Mouse (Mus musculus): ENCODE data around the gene Ptms.

The Ptms gene

DNA sequence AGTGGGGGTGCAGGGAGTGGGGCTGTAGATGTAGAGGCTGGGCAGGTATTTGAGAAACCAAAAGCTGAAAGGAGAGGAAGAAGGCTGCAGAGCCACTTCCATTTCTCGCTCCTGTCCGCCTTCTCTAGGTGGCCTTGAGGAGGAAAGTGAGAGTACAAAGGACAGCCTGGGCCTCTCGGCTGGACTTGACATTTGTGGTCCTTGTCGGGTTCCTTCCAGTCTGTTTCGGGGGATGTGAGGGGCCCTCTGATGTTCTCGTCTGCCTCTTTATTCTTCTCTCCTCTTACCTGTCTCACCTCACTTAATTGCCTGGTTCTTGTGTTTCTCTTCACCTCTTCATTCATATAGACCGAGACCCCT, 1.6 kb downstream of the Ptms start:
- POLR2A ChIA-PET = interaction anchor here in 3 of 4 experiments (0.6 to 21.9 kb wide), 36 partner anchors 7 to 341 kb away, joined by 3 to 455 read pairs (median 5); partner anchors contain the start of genes Cdca3 (in 3 of the 3), Mlf2 (in 3 of the 3), Usp5 (in 3 of the 3) and Cops7a (in 1 of the 3)
- CTCF ChIA-PET = interaction anchor here in 3 of 4 experiments (0.6 to 6.2 kb wide), 11 partner anchors 9 to 135 kb away, joined by 3 to 53 read pairs (median 7); partner anchors contain the start of gene Mlf2 (in 3 of the 3)

GRCm38 (mm10) chr6:124917518-124918330, 2.2 kb downstream of the Ptms start:
- ChIA-PET POLR2A (interaction anchor here (0.6 to 21.9 kb wide), 45 partner anchors 7 to 342 kb away, joined by 3 to 455 read pairs (median 5); partner anchors contain the start of genes Cdca3 (in 3 of the 4), Mlf2 (in 3 of the 4), Usp5 (in 3 of the 4) and Grcc10 (in 2 of the 4)), CTCF (interaction anchor here (0.6 to 6.2 kb wide), 12 partner anchors 8 to 1860 kb away, joined by 3 to 53 read pairs (median 7); partner anchors contain the start of gene Mlf2 (in 3 of the 4))

- ChIA-PET CTCF (interaction anchor here (0.6 to 6.2 kb wide), 26 partner anchors 8 to 1861 kb away, joined by 3 to 53 read pairs (median 4); partner anchors contain the start of gene Mlf2 (in 3 of the 4)), POLR2A (interaction anchor here (0.5 to 21.9 kb wide), 55 partner anchors 8 to 571 kb away, joined by 3 to 455 read pairs (median 4); partner anchors contain the start of genes Mlf2 (in 3 of the 4), Cdca3 (in 2 of the 4), Cops7a (in 2 of the 4) and Grcc10 (in 2 of the 4))
These were observed 3.0 kb downstream of the Ptms start for GRCm38 (mm10) chr6:124916695-124917517.

GRCm38 (mm10) chr6:124915942-124916694, 3.8 kb downstream of the Ptms start:
- ChIA-PET POLR2A (interaction anchor here (0.6 to 21.9 kb wide), 37 partner anchors 8 to 517 kb away, joined by 3 to 455 read pairs (median 5); partner anchors contain the start of genes Mlf2 (in 3 of the 4), Cdca3 (in 2 of the 4), Pianp (in 2 of the 4) and Usp5 (in 2 of the 4)), CTCF (interaction anchor here (0.6 to 6.2 kb wide), 18 partner anchors 8 to 453 kb away, joined by 3 to 53 read pairs (median 4); partner anchors contain the start of gene Mlf2 (in 3 of the 4))

DNA sequence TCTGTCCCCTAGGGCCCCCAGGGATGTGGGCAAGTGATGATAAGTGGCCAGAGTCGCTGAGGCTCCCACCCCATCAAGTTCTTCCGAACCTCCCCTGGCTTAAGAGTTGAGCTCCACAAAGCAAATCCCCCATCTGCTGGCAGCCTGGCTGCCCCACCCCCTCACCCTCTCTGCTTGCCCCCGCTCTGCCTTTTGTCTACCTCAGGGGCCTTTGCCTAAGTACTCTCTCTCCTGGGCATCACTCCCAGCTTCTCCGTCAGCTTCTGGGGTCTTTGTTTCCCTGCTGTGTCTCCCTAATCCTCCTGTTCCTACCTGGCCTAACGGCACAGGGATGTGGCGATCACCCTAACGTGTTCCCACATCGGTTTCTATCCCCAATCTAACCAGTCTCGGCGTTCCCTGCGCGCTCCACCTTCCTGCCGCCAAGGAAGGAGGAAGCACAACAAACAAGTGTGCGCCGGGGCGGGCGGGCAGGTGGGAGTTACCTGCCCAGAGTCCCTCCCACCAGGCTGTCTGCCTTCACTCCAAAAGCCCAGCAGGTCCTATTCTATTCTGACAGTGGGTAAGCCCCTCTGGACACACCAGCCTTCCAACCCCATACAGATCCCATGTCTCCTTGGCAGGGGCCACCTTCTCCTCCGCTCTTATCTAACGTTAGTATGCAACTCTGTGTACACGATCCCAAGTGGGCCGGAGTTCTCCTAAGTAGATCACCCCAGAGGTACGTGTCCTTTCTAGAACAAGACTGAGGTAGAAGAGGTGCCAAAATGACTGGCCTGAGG, 4.6 kb downstream of the Ptms start:
- CTCF ChIA-PET = interaction anchor here in 3 of 4 experiments (0.6 to 6.2 kb wide), 10 partner anchors 10 to 148 kb away, joined by 3 to 53 read pairs (median 4); partner anchors contain the start of gene Mlf2 (in 2 of the 3)
- POLR2A ChIA-PET = interaction anchor here (0.6 to 21.9 kb wide), 25 partner anchors 7 to 460 kb away, joined by 3 to 455 read pairs (median 4); partner anchors contain the start of genes Mlf2 (in 3 of the 4), P3h3 (in 1 of the 4) and Ptms (in 1 of the 4)

DNA sequence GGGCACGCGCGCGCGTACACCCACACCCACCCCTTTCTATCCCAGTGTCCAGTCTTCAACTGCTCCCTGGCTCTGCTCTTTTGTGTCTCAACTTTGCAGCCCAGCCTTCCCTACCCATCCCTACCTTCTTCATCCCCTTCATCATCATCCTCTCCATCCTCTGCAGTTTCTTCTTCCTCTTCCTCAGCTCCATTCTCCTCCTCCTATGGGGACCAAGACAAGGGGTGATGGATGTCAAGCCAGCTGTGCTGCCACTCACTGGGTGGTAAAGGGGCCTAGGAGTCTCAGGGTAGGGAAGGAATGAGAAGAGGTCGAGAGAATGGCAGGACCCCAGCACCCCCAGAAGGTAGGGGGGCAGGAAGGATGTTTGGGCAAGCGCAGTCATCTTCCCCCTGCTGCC, 5.4 kb downstream of the Ptms start:
- ChIA-PET CTCF (interaction anchor here in 3 of 4 experiments (0.8 to 6.2 kb wide), 6 partner anchors 10 to 149 kb away, joined by 3 to 53 read pairs (median 4); partner anchors contain the start of gene Mlf2 (in 1 of the 3)), POLR2A (interaction anchor here (0.9 to 21.9 kb wide), 22 partner anchors 8 to 174 kb away, joined by 3 to 455 read pairs (median 4); partner anchors contain the start of genes Mlf2 (in 3 of the 4), P3h3 (in 1 of the 4), Ptms (in 1 of the 4) and Spsb2 (in 1 of the 4))

DNA sequence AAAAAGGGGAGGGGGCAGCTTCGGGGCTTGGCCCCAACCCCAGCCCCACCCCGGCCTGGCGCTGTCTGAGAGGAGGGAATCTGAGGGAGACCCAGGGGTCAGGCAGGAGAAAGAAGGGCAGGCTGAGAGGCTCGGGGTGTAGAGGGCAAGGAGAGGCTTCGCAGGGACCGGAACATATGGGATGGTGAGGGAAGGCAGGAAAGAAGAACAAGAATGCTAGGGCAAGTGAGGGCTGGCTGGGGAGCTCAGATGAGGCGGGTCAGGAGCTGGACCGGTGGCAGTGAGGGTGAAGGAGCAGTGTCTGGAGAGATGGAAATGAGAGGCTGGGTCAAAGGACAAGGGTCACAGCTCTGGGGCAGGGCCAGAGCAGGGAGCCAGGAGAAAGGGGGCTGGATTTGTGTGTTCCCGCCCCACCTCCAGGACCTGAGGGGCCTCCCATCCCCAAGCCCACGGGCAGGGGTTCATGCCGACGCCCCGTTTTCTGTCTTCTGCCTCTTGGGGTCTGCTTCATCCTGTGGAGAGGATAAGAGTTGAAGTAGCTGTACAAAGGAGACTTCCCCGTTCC, 6.1 kb downstream of the Ptms start:
- ChIA-PET CTCF (interaction anchor here (0.5 to 6.2 kb wide), 9 partner anchors 9 to 67 kb away, joined by 3 to 53 read pairs (median 4); partner anchors contain the start of gene Mlf2 (in 1 of the 4)), POLR2A (interaction anchor here (0.6 to 21.9 kb wide), 32 partner anchors 8 to 174 kb away, joined by 3 to 455 read pairs (median 4); partner anchors contain the start of genes Mlf2 (in 3 of the 4), Grcc10 (in 2 of the 4), P3h3 (in 1 of the 4) and Pianp (in 1 of the 4))

DNA sequence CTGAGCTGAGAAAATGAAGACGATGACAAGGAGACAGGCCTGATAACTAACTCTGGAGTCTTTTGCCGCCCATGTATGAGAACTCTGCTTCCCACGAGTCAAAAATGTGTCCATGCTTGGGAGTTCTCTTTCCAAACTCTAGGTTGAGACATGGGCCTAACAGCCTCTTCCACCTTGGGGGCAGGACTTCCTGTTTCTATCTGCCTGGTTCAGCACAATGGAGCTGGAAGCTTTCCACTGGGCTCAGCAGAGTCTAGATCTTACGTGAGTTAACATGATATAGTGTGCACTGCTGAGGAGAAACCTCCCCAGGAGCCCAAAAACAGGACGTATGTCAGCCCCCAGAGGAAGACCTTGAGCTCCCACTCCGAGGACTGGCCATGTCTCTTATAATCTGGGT, 6.7 kb downstream of the Ptms start:
- ChIA-PET POLR2A (interaction anchor here (0.6 to 21.9 kb wide), 26 partner anchors 8 to 172 kb away, joined by 3 to 455 read pairs (median 4); partner anchors contain the start of genes Mlf2 (in 3 of the 4), Grcc10 (in 2 of the 4), Cops7a (in 1 of the 4) and Pianp (in 1 of the 4)), CTCF (interaction anchor here (0.5 to 6.2 kb wide), 7 partner anchors 9 to 57 kb away, joined by 3 to 53 read pairs (median 9); partner anchors contain the start of gene Mlf2 (in 1 of the 4))

DNA sequence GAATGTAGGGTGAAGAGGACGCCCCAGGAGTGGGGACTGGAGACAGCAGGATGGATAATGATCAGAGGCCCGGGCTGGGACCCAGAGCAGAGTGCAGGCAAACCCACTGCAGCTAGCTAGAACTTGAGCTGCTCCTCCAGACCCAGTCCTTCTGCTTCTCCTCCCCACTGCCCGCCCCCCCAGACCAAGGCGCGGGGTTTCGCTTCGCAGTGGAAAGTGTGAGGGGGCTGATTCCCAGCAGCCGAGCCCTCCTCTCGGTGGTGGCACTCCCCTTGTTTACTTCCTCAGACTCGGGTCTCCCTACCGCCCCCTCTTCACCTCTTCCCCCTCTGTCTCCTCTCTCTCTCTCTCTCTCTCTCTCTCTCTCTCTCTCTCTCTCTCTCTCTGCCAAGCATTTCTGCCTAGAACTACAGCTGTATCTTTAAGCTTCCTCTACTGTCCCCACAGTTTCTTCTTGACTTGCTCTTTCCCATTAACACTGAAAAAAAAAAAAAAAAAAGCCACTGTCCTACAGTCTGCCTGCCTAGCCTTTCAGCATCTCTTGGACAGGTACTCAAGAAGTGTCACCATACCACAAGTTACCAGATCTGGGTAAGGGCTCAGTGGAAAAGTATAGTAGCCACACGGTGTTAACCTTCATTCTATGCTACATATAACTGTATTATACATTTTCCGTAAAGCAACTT, 8.2 kb downstream of the Ptms start, which contains the start of gene Lag3:
TSS of gene Lag3 (minus strand) at position 173 of the 686 bp plus-strand sequence.
- ChIA-PET POLR2A (interaction anchor here in 2 of 4 experiments (0.6 to 21.9 kb wide), 13 partner anchors 9 to 280 kb away, joined by 3 to 455 read pairs (median 4); partner anchors contain the start of genes Mlf2 (in 2 of the 2), Mrpl51 (in 1 of the 2), Ncapd2 (in 1 of the 2) and Pianp (in 1 of the 2)), CTCF (interaction anchor here in 3 of 4 experiments (0.6 to 2.3 kb wide), 5 partner anchors 8 to 738 kb away, joined by 3 to 18 read pairs (median 4); partner anchors contain the start of gene Mlf2 (in 2 of the 3))

DNA sequence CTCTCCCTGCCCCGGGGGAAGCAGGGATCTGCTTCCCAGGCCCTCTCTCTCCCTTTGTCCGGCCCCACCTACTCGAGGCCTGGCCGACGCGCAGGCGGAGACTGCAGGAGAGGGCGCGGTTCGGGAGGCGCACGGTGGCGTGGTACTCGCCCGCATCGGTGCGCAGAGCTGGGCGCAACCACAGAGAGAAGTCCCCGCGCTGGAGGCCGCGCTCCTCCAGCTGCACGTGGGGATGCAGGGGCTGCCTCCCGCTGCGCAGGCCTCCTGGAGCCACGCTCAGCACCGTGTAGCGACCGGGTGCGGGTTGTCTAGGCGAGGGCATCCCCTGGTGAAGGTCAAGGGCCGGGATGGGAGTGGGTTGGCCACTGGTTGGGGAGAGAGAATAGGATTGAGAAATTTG, 9.9 kb downstream of the Ptms start:
- CTCF ChIA-PET = interaction anchor here in 3 of 4 experiments (0.7 to 2.7 kb wide), 10 partner anchors 8 to 258 kb away, joined by 3 to 18 read pairs (median 6); partner anchors contain the start of gene Mlf2 (in 2 of the 3)
- POLR2A ChIA-PET = interaction anchor here (0.7 to 21.9 kb wide), 25 partner anchors 8 to 587 kb away, joined by 3 to 455 read pairs (median 4); partner anchors contain the start of genes Mlf2 (in 3 of the 4), Grcc10 (in 2 of the 4), Cdca3 (in 1 of the 4) and Mrpl51 (in 1 of the 4)

DNA sequence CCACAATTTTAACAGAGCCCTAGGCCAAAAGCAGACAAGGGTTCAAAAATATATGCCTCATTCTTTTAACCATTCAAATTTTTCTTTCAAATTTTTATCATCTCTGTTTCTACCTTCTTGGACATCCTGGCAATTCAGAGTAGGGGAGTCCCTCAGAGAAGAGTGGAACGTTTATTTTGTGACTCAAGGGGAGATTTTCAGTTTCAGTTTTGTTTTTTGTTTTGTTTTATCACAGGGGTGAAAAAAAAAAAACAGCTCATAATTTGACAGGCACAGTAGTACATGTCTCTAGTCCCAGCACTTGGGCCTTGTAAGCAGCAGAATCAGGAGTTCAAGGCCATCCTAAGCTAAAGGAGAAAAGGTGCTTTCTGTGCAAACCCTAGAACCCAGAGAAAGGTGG, 12.1 kb downstream of the Ptms start:
- ChIA-PET CTCF (interaction anchor here (0.5 to 1.1 kb wide), 6 partner anchors 9 to 76 kb away, joined by 3 to 4 read pairs (median 3); partner anchors contain the start of gene Mlf2 (in 2 of the 4)), POLR2A (interaction anchor here in 2 of 4 experiments (0.6 to 21.9 kb wide), 13 partner anchors 8 to 101 kb away, joined by 3 to 455 read pairs (median 4); partner anchors contain the start of genes Cdca3 (in 1 of the 2), Mlf2 (in 1 of the 2), Ptms (in 1 of the 2) and Usp5 (in 1 of the 2))

- ChIA-PET POLR2A (interaction anchor here (0.6 to 21.9 kb wide), 64 partner anchors 8 to 519 kb away, joined by 3 to 455 read pairs (median 7); partner anchors contain the start of genes Grcc10 (in 3 of the 4), Mlf2 (in 3 of the 4), Cdca3 (in 2 of the 4) and Cops7a (in 2 of the 4)), CTCF (interaction anchor here (0.6 to 3.9 kb wide), 42 partner anchors 8 to 412 kb away, joined by 3 to 93 read pairs (median 8); partner anchors contain the start of genes Mlf2 (in 4 of the 4), P3h3 (in 3 of the 4), Zfp384 (in 2 of the 4) and C1rl (in 1 of the 4))
These were observed 14.7 kb downstream of the Ptms start for GRCm38 (mm10) chr6:124904991-124905860.

Measured in embryonic stem cell, embryonic (primary cell).